Mouse (Mus musculus): ENCODE results near the gene Ptprn2.

The Ptprn2 gene

GRCm38 (mm10) chr12:117263081-117263480 is 777.6 kb downstream of the Ptprn2 start:
- no peak for DNase-seq (ENCODE audit: low spot score)

- no peak for DNase-seq (ENCODE audit: low spot score)
Measured at GRCm38 (mm10) chr12:117265211-117265610, 779.7 kb downstream of the Ptprn2 start.

- no peak for DNase-seq (ENCODE audit: low spot score)
Measured at GRCm38 (mm10) chr12:117268543-117269172, 783.1 kb downstream of the Ptprn2 start.

- no peak for DNase-seq (ENCODE audit: low spot score)
Measured at GRCm38 (mm10) chr12:117269310-117269709, 783.8 kb downstream of the Ptprn2 start.

GRCm38 (mm10) chr12:117270199-117270598 is 784.7 kb downstream of the Ptprn2 start:
- DNase-seq (ENCODE audit: low spot score): no peak

GRCm38 (mm10) chr12:117273166-117273565 is 787.6 kb downstream of the Ptprn2 start:
- DNase-seq (ENCODE audit: low spot score): no peak

- DNase-seq (ENCODE audit: low spot score): no peak
Measured at GRCm38 (mm10) chr12:117274576-117274975, 789.1 kb downstream of the Ptprn2 start.

GRCm38 (mm10) chr12:117280790-117281189 is 795.3 kb downstream of the Ptprn2 start:
- no peak for DNase-seq (ENCODE audit: low spot score)

GRCm38 (mm10) chr12:117282659-117283058 is 797.1 kb downstream of the Ptprn2 start:
- DNase-seq (ENCODE audit: low spot score): no peak

- DNase-seq (ENCODE audit: low spot score): no peak
Measured at GRCm38 (mm10) chr12:117287456-117287855, 801.9 kb downstream of the Ptprn2 start.

- no peak for DNase-seq (ENCODE audit: low spot score)
Measured at GRCm38 (mm10) chr12:117291943-117292342, 806.4 kb downstream of the Ptprn2 start.

GRCm38 (mm10) chr12:117296792-117297191 is 811.3 kb downstream of the Ptprn2 start:
- no peak for DNase-seq (ENCODE audit: low spot score)

- no peak for DNase-seq (ENCODE audit: low spot score)
Measured at GRCm38 (mm10) chr12:117299084-117299483, 813.6 kb downstream of the Ptprn2 start.

- DNase-seq (ENCODE audit: low spot score): no peak
Measured at GRCm38 (mm10) chr12:117304751-117305624, 819.5 kb downstream of the Ptprn2 start.

- DNase-seq (ENCODE audit: low spot score): no peak
Measured at GRCm38 (mm10) chr12:117305625-117306105, 820.1 kb downstream of the Ptprn2 start.

- no peak for DNase-seq (ENCODE audit: low spot score)
Measured at GRCm38 (mm10) chr12:117312079-117312478, 826.6 kb downstream of the Ptprn2 start.

GRCm38 (mm10) chr12:117314987-117315386 is 829.5 kb downstream of the Ptprn2 start:
- DNase-seq (ENCODE audit: low spot score): no peak

GRCm38 (mm10) chr12:117315661-117316060 is 830.1 kb downstream of the Ptprn2 start:
- no peak for DNase-seq (ENCODE audit: low spot score)

GRCm38 (mm10) chr12:117318229-117318628 is 832.7 kb downstream of the Ptprn2 start:
- DNase-seq (ENCODE audit: low spot score): no peak

- DNase-seq (ENCODE audit: low spot score): no peak
Measured at GRCm38 (mm10) chr12:117323017-117323416, 837.5 kb downstream of the Ptprn2 start.
